Mouse (Mus musculus) cerebellum, postnatal 25 days (tissue): Measurements from ENCODE around the gene Prdm1.
A peak's percentile ranks its signal among the peaks of the same experiment; 100 is the strongest.

Source experiments
- DNase-seq, 2 experiments: peaks; one replicate each; pipeline ENCODE4 v3.0.0; 2021; ENCODE audit warnings: mixed read lengths in 2 of 2

Gene Prdm1

GRCm38 (mm10) chr10:44456757-44457595 is 71.3 kb downstream of the Prdm1 start:
- peak in 1 of 2 experiments; percentile 14 for DNase-seq

GRCm38 (mm10) chr10:44454753-44455152 is 73.5 kb downstream of the Prdm1 start:
- DNase-seq = no peak

- DNase-seq = no peak
Observed at GRCm38 (mm10) chr10:44454111-44454510, 74.2 kb downstream of the Prdm1 start.

GRCm38 (mm10) chr10:44450835-44451234 is 77.5 kb downstream of the Prdm1 start:
- DNase-seq = no peak

GRCm38 (mm10) chr10:44450108-44450507 is 78.2 kb downstream of the Prdm1 start:
- no peak for DNase-seq

GRCm38 (mm10) chr10:44449666-44450065 is 78.6 kb downstream of the Prdm1 start:
- no peak for DNase-seq

GRCm38 (mm10) chr10:44448165-44448564 is 80.1 kb downstream of the Prdm1 start:
- no peak for DNase-seq

- no peak for DNase-seq
Observed at GRCm38 (mm10) chr10:44447406-44448139, 80.7 kb downstream of the Prdm1 start.

GRCm38 (mm10) chr10:44447001-44447400 is 81.3 kb downstream of the Prdm1 start:
- no peak for DNase-seq

- DNase-seq = no peak
Observed at GRCm38 (mm10) chr10:44444415-44444814, 83.9 kb downstream of the Prdm1 start.

GRCm38 (mm10) chr10:44443696-44444095 is 84.6 kb downstream of the Prdm1 start:
- no peak for DNase-seq

- DNase-seq = no peak
Observed at GRCm38 (mm10) chr10:44439732-44440131, 88.6 kb downstream of the Prdm1 start.

GRCm38 (mm10) chr10:44437614-44438013 is 90.7 kb downstream of the Prdm1 start:
- DNase-seq = no peak

GRCm38 (mm10) chr10:44435956-44436355 is 92.3 kb downstream of the Prdm1 start:
- DNase-seq = no peak

GRCm38 (mm10) chr10:44434702-44435181 is 93.6 kb downstream of the Prdm1 start:
- no peak for DNase-seq

- no peak for DNase-seq
Observed at GRCm38 (mm10) chr10:44432235-44432634, 96.1 kb downstream of the Prdm1 start.

GRCm38 (mm10) chr10:44431689-44432088 is 96.6 kb downstream of the Prdm1 start:
- no peak for DNase-seq

GRCm38 (mm10) chr10:44429177-44429888 is 99.0 kb downstream of the Prdm1 start:
- no peak for DNase-seq

- no peak for DNase-seq
Observed at GRCm38 (mm10) chr10:44427891-44428361, 100.4 kb downstream of the Prdm1 start.

GRCm38 (mm10) chr10:44427426-44427825 is 100.9 kb downstream of the Prdm1 start:
- DNase-seq = no peak

GRCm38 (mm10) chr10:44425013-44425412 is 103.3 kb downstream of the Prdm1 start:
- DNase-seq = peak; percentile 59 to 75

- DNase-seq = peak; percentile 35 to 65
Observed at GRCm38 (mm10) chr10:44421896-44422295, 106.4 kb downstream of the Prdm1 start.

- DNase-seq = no peak
Observed at GRCm38 (mm10) chr10:44420211-44420610, 108.1 kb downstream of the Prdm1 start.
